ENCODE assay signal across 15 mouse cellular contexts in the genomic region with DNA sequence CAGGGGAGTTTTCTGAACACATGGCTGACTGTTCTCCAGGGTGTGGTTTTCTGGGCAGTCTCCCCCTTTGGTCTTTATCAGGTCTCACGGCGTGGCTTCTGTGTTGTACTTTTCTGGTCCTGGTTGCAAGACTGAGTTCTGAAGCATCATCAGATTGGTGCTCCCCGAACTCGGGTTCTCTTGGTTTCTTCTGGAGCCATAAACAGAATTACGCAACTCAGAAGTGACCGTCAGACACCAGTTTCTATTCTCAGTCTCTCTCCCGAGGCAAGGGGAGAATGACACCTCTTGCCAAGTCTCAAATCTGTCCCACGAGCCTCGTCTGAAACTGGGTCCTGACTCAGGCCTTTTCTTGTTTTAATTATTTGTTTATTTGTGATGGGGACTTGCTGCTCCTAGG.
DNase-seq lines count a peak whose midpoint lies in the region; ATAC-seq and TF ChIP-seq lines count a peak whose summit lies in the region.
"Had no signal": no experiment of that assay in that cellular context is flagged by ENCODE, and none has a peak within 500 bp of the region (broad histone marks: within the 10 kb centered on the region; RNA-seq: fewer than 3 reads in every experiment).

No protein-coding gene starts in this region.

- peak overlapping the region; percentile 64 for H3K27ac ChIP-seq in kidney, postnatal 0 days
- peak overlapping the region; percentile 79 for H3K27ac ChIP-seq in brown adipose tissue, adult 24 weeks (replicated peaks; ENCODE audit: low read depth, low read length)
- H3K27ac ChIP-seq in limb, embryonic 15.5 days, result peak overlapping the region; percentile 43
- H3K27ac ChIP-seq: stomach, embryonic 15.5 days had no signal

- TF ChIP-seq CTCF in kidney, postnatal 0 days (IDR thresholded peaks at IDR 0.05; ENCODE audit: low read depth), result no peak

- no peaks in the 10 kb centered on the region for H3K36me3 ChIP-seq in kidney, postnatal 0 days (ENCODE audit: insufficient read depth, low read length)
- H3K36me3 ChIP-seq in limb, embryonic 15.5 days, result no peaks in the 10 kb centered on the region
- H3K36me3 ChIP-seq: stomach, embryonic 15.5 days had no signal

- no peak for ATAC-seq in kidney, postnatal 0 days (replicated peaks; ENCODE audit: low FRiP score, low read depth)
- ATAC-seq in limb, embryonic 15.5 days (ENCODE audit: insufficient number of reproducible peaks, low FRiP score, low TSS enrichment, low read depth), result no peak
- ATAC-seq: inflammation-experienced regulatory T-cells, adult 6 months had no signal

- H3K4me3 ChIP-seq in kidney, postnatal 0 days (replicated peaks; ENCODE audit: low read depth, low read length), result no peak overlapping the region
- H3K4me3 ChIP-seq in brown adipose tissue, adult 24 weeks (ENCODE audit: insufficient read depth, low read depth, low read length), result no peak overlapping the region
- no peak overlapping the region for H3K4me3 ChIP-seq in limb, embryonic 15.5 days
- H3K4me3 ChIP-seq: erythroblast, embryonic 14.5 days; stomach, embryonic 15.5 days had no signal

- H3K4me1 ChIP-seq in kidney, postnatal 0 days (replicated peaks; ENCODE audit: insufficient read depth, low read length), result peaks cover 5% of the 10 kb centered on the region; the same call in 1 of the 2 replicates
- H3K4me1 ChIP-seq in brown adipose tissue, adult 24 weeks (ENCODE audit: control insufficient read depth, insufficient read depth, insufficient read length, low read length), result peaks cover 3% of the 10 kb centered on the region; the same call in 1 of the 2 replicates
- H3K4me1 ChIP-seq in limb, embryonic 15.5 days, result peaks cover 34% of the 10 kb centered on the region

- no peaks in the 10 kb centered on the region for H3K27me3 ChIP-seq in kidney, postnatal 0 days (ENCODE audit: insufficient read depth, low read length)
- H3K27me3 ChIP-seq in limb, embryonic 15.5 days, result no peaks in the 10 kb centered on the region
- H3K27me3 ChIP-seq: stomach, embryonic 15.5 days had no signal

- no peak overlapping the region for H3K9ac ChIP-seq in kidney, postnatal 0 days (ENCODE audit: low read depth, low read length)
- H3K9ac ChIP-seq in limb, embryonic 15.5 days, result no peak overlapping the region
- H3K9ac ChIP-seq: stomach, embryonic 15.5 days had no signal

- no peaks in the 10 kb centered on the region for H3K9me3 ChIP-seq in kidney, postnatal 0 days (replicated peaks; ENCODE audit: low read length)
- H3K9me3 ChIP-seq in limb, embryonic 15.5 days, result no peaks in the 10 kb centered on the region
- H3K9me3 ChIP-seq: stomach, embryonic 15.5 days had no signal

- DNase-seq in gastrocnemius, postnatal 25 days, result peak; percentile 50
- no peak for DNase-seq in gastrocnemius, postnatal 14 days
- no peak for DNase-seq in kidney, postnatal 0 days (ENCODE audit: low spot score)
- DNase-seq in kidney, adult 11 months, result no peak
- no peak for DNase-seq in liver
- DNase-seq: adrenal gland, postnatal 36 days; cerebellum, postnatal 10 days; embryo, embryonic 11 days; lung, postnatal 10 days had no signal

- intact Hi-C loops in gastrocnemius, postnatal 14 days (cut with DNase I; ENCODE audit: low total_unique reads), result no loop called here

- WGBS in kidney, postnatal 0 days, result 52% methylated on average over 9 of the region's 9 CpGs
- WGBS in limb, embryonic 15.5 days, result 38% methylated on average over 9 of the region's 9 CpGs

- H3K4me2 ChIP-seq in kidney, postnatal 0 days (ENCODE audit: low read length), result no peak overlapping the region
- no peak overlapping the region for H3K4me2 ChIP-seq in limb, embryonic 15.5 days
- H3K4me2 ChIP-seq: midbrain, embryonic 11.5 days; stomach, embryonic 15.5 days had no signal
